Mouse (Mus musculus): ENCODE results near the gene Yipf1.

DNA sequence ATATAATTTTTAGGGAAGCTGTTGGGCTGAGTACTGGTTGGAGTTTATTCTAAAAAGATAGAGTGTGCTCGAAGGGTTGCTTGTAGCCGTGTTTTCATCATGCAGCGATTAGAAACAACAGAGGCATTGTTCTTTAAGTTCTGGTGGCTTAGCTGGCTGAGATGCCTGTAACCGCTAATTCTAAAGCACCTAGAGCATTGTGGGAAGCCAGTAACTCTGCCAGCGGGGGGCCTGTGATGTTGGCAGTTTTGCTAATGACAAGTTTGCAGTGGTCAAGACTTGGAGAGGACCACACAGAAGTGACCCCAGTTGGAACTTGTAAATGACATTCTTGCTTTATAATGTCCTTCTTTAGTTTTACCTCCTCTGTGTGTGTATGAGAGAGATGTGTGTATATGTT lies 27.2 kb downstream of the Yipf1 start:
- TF ChIP-seq POLR2A (IDR thresholded peaks at IDR 0.05; ENCODE audit: control insufficient read depth, low read depth, low read length) (no peak), CTCF (IDR thresholded peaks at IDR 0.05; ENCODE audit: control insufficient read depth, insufficient read depth, insufficient replicate concordance, low read depth, low read length) (no peak)

All from testis, adult 2 months (tissue).